Mouse (Mus musculus) heart, embryonic 12.5 days (tissue): ENCODE data around the gene Xrn1. TPM values are rescaled to one million over a fixed set of nuclear protein-coding genes. Genes with fewer than 3 reads are reported as not detected.
"Not testable (repeated sequence)": the region's sequence is repeated elsewhere in the genome, so short reads cannot be mapped to it uniquely, and the experiment has no call there.

Experiments
- ATAC-seq: fragments of 200-750 bp; cut with Nextera tagmentation; 2 replicates; pipeline ENCODE4 v1.8.0; 2017; ENCODE audit warnings: moderate TSS enrichment, moderate library complexity; ENCODE audit not compliant: insufficient number of reproducible peaks, low FRiP score
- H3K27ac ChIP-seq: fragments of 300-500 bp; sonication (generic); 2 replicates; pipeline ENCODE4 v1.5.1; 2016; ENCODE audit warnings: mild to moderate bottlenecking, moderate library complexity; ENCODE audit not compliant: poor library complexity, severe bottlenecking
- H3K27me3 ChIP-seq: fragments of 300-500 bp; sonication (generic); replicated peaks from 2 replicates; pipeline ENCODE4 v1.6.1; 2016; ENCODE audit warnings: mild to moderate bottlenecking, moderate library complexity
- H3K36me3 ChIP-seq: fragments of 300-500 bp; sonication (generic); 2 replicates; pipeline ENCODE4 v1.6.1; 2016; ENCODE audit warnings: mild to moderate bottlenecking, moderate library complexity
- H3K4me1 ChIP-seq: fragments of 300-500 bp; sonication (generic); replicated peaks from 2 replicates; pipeline ENCODE4 v1.6.1; 2016; ENCODE audit warnings: mild to moderate bottlenecking
- H3K4me2 ChIP-seq: fragments of 300-500 bp; sonication (generic); 2 replicates; pipeline ENCODE4 v1.6.1; 2016; ENCODE audit warnings: mild to moderate bottlenecking, moderate library complexity
- H3K4me3 ChIP-seq: fragments of 300-500 bp; sonication (generic); 2 replicates; pipeline ENCODE4 v1.5.1; 2016; ENCODE audit warnings: mild to moderate bottlenecking
- H3K9ac ChIP-seq: fragments of 300-500 bp; sonication (generic); 2 replicates; pipeline ENCODE4 v1.6.1; 2016; ENCODE audit warnings: mild to moderate bottlenecking, moderate library complexity
- H3K9me3 ChIP-seq: fragments of 300-500 bp; sonication (generic); replicated peaks from 2 replicates; pipeline ENCODE4 v1.6.1; 2016; ENCODE audit warnings: mild to moderate bottlenecking, moderate library complexity
- WGBS: fragments of 180-500 bp; shearing (Covaris S2); methylation state at CpG from one replicate; pipeline ENCODE4 v1.1.7; 2016; 5-methylcytosine and 5-hydroxymethylcytosine counted together
- polyA plus RNA-seq: library from polyadenylated mRNA; unstranded; fragments of >200 nt; fragmentation: Nextera tagmentation; extraction: Ambion mirVana; gene quantifications from 2 replicates; pipeline ENCODE4 v1.2.1, GENCODE M21; 2016

The Xrn1 gene
- polyA plus RNA-seq, 1 experiment from 2014 or later, result 15.0 TPM

DNA sequence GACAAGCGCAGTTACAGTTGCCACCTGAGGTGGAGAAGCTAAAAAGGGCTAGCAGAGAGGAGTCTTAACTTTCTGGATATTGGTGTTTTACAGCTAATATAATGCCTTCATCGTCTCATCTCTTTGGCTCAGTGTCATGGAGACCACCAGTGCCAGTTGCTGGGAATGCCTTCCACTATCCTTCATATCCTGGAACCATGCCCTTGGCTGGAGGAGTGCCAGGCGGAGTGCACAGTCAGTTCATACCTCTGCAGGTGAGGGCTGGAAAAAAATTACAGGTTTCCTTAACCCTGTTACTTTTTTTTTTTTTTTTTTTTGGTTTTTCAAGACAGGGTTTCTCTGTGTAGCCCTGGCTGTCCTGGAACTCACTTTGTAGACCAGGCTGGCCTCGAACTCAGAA lies 96.9 kb downstream of the Xrn1 start:
- Histone ChIP-seq H3K27ac (no peak overlapping the region), H3K9me3 (no peaks in the 10 kb centered on the region), H3K9ac (no peak overlapping the region), H3K4me3 (no peak overlapping the region), H3K36me3 (peaks cover 79% of the 10 kb centered on the region), H3K27me3 (no peaks in the 10 kb centered on the region), H3K4me1 (no peaks in the 10 kb centered on the region), H3K4me2 (no peak overlapping the region)
- WGBS, result 92% methylated on average over 4 of the region's 4 CpGs
- no peak for ATAC-seq

DNA sequence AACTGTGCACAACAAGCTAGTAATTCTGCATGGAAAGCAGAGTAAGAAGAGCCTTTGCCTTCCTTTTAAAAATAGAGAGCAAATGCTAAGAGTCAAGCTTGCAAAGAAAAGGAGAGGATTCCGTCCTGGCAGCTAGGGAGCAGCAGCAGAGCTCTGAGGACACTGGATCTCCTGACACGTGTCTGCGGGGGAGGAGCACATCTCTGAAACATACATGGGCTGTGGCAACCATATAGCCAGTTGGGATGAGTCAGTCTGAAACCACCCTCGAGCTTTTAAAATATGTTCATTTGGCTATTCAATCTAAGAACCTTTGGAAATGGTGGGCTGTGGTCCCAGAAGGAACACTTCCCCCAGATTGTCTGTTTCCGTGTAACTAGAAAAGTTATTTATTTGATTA lies 100.3 kb downstream of the Xrn1 start:
- Histone ChIP-seq H3K9me3 (peaks cover 7% of the 10 kb centered on the region; the same call in 1 of the 2 replicates), H3K4me2 (no peak overlapping the region), H3K9ac (no peak overlapping the region), H3K4me3 (no peak overlapping the region), H3K27me3 (no peaks in the 10 kb centered on the region), H3K27ac (no peak overlapping the region), H3K4me1 (no peaks in the 10 kb centered on the region), H3K36me3 (peaks cover 76% of the 10 kb centered on the region)
- 84% methylated on average over 5 of the region's 5 CpGs for WGBS
- ATAC-seq, result no peak

DNA sequence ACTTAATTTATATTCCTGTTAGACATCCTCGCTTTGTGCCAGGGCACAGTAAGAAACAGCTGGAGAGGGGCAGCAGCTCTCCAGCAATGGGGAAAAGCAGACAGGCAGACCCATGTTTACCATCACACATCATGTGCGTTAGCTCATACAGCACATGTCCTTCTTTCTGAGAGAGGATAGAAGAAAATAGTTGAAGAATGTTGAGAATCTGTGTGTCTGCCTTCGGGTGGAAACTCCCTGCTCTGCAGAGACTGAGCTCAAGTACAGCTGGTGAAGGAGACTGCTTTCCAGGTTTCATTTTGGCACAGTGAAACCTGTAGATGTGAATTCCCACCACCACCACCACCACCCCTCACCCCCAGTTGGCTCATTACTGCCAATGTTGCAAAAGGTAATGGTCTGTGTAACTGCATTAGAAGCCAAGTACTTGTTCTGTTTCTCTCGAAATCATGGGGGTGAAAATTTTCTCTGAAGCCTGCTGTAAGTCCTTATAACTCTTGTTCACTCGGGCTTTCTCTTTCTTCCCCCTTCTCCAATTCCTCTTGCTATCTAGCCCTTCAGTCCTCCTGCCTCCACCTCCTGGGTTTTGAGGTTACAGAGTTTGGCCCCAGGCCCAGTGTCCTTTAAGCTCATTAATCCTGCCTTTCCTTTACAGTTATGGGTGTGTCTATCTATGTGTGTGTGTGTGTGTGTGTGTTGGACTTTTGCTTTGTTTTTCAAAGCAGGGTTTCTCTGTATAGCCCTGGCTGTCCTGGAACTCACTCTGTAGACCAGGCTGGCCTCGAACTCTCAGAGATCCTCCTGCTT lies 102.1 kb downstream of the Xrn1 start:
- ATAC-seq, result no peak
- Histone ChIP-seq H3K9ac (no peak overlapping the region), H3K4me2 (no peak overlapping the region), H3K36me3 (peaks cover 60% of the 10 kb centered on the region), H3K4me3 (no peak overlapping the region), H3K9me3 (peaks cover 7% of the 10 kb centered on the region; the same call in 1 of the 2 replicates), H3K4me1 (no peaks in the 10 kb centered on the region), H3K27me3 (no peaks in the 10 kb centered on the region), H3K27ac (no peak overlapping the region)
- 80% methylated on average over 6 of the region's 6 CpGs for WGBS

DNA sequence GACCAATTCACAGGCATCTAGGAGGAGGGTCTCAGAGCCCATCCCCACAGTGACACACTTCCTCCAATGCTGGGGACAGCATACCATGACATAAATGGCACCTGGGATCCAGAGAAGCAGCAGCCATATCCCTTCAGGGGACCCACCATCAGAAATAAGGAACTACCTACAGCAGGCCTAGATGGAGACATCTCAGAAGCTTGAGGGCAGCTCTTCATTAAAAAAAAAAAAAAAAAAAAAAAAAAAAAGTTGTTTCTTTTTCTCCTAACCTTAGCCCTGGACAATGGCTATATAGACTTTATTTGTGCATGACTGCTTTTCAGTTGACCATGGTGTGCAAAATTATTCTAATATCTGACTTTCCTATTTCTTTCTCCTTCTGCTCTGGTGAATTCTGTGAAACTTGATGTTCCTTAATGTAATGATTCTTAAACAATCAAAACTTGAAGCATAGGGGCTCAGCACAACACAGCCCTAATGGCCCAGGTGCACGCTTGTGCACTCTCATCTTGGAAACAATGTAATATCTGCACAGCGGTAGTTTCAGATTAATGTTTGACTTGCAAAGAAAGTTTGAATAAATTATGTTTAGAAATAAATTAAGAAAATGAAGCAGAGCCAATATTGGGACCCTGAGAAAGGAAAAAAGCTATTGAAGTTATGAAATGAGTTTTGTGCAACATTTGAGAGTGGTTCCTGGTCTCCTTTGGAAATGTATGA lies 108.7 kb downstream of the Xrn1 start:
- H3K4me3 ChIP-seq, result no peak overlapping the region
- no peaks in the 10 kb centered on the region for H3K27me3 ChIP-seq
- no peaks in the 10 kb centered on the region for H3K4me1 ChIP-seq
- WGBS, result 84% methylated on average over 2 of the region's 2 CpGs
- no peak for ATAC-seq
- peaks cover 10% of the 10 kb centered on the region for H3K36me3 ChIP-seq
- H3K4me2 ChIP-seq, result no peak overlapping the region
- H3K27ac ChIP-seq, result no peak overlapping the region
- H3K9ac ChIP-seq, result no peak overlapping the region
- peaks cover 4% of the 10 kb centered on the region; the same call in 1 of the 2 replicates for H3K9me3 ChIP-seq

DNA sequence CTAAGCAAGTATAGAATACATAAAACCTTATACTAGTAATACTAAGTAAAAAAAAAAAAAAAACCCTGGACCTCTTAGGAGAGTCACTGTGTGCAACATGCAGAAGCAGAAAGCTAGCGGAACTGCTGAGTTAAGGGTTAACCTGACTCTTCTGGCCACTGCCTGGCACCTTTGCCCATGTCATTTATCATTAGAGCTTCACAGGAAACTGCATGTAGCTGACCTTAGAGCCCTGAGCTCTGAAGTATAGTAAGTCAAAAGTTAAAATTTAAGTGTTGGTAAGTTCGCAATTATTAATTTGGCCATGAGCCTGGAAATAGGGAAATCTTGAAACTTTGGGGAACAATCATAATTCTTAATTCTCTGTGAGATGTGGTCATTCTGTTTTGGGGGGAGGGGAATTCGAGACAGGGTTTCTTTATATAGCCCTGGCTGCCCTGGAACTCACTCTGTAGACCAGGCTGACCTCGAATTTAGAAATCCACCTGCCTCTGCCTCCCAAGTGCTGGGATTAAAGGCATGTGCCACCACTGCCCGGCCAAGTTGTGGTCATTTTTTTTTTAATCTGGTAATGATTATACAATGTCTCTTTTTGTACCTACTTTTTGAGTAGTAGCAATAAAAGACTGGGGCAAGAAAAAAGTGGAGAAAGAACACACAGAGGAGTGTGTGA lies 109.4 kb downstream of the Xrn1 start:
- H3K9ac ChIP-seq, result no peak overlapping the region
- no peaks in the 10 kb centered on the region for H3K9me3 ChIP-seq
- H3K27me3 ChIP-seq, result no peaks in the 10 kb centered on the region
- no peak for ATAC-seq
- H3K4me3 ChIP-seq, result no peak overlapping the region
- H3K4me1 ChIP-seq, result no peaks in the 10 kb centered on the region
- no peak overlapping the region for H3K4me2 ChIP-seq
- no peak overlapping the region for H3K27ac ChIP-seq
- peaks cover 3% of the 10 kb centered on the region for H3K36me3 ChIP-seq
- 73% methylated on average over 5 of the region's 5 CpGs for WGBS

DNA sequence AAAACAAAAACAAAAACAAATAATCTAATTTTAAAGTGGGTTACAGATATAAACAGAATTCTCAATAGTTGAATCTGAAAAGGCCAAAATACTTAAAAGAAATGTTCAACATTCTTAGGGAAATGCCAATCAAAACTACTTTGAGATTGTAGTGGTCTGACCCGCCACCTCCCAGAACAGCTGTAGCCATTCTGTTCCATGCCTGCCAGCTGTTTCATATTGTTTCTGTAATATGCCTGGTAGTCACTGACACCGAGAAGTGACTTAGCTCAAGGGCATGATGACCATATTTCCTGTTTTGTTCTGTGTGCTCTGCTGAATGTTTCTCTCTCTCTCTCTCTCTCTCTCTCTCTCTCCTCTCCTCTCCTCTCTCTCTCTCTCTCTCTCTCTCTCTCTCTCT lies 112.9 kb downstream of the Xrn1 start:
- 64% methylated on average over 2 of the region's 2 CpGs for WGBS
- no peaks in the 10 kb centered on the region for H3K27me3 ChIP-seq
- no peak overlapping the region for H3K9ac ChIP-seq
- ATAC-seq, result no peak
- H3K36me3 ChIP-seq, result no peaks in the 10 kb centered on the region
- no peak overlapping the region for H3K4me3 ChIP-seq
- no peak overlapping the region for H3K27ac ChIP-seq
- no peak overlapping the region for H3K4me2 ChIP-seq
- H3K9me3 ChIP-seq, result no peaks in the 10 kb centered on the region
- H3K4me1 ChIP-seq, result no peaks in the 10 kb centered on the region

DNA sequence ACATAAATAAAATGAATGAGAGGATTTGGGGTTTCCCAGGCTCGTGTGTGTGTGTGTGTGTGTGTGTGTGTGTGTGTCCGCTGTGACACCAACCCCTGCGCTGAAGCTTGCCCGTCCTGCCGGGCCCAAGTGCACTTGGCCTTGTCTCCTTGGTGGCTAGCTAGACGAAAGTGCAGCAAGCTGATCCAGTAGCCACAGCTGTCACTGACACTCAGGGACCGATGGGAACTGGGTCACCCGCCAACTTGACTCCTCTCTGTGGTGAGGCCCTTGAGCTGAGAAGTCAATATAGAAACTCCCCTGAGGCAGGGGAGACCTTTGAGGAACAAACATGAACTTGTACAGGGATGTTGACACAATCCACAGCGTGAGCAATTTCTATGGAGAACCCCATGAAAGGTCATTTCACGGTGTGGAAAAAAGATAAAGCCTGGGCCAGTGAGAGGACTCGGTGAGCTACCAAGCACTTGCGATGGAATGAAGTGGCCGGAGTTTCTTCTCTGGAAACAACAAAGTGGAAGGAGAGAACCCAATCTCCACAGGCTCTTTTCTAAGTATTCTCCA lies 124.3 kb downstream of the Xrn1 start:
- H3K4me3 ChIP-seq, result no peak overlapping the region
- H3K9me3 ChIP-seq, result 0 out of 2 replicates have a peak, but pooled peaks cover 3% of the 10 kb centered on the region
- H3K36me3 ChIP-seq, result no peaks in the 10 kb centered on the region
- no peak for ATAC-seq
- no peaks in the 10 kb centered on the region for H3K27me3 ChIP-seq
- no peak overlapping the region for H3K27ac ChIP-seq
- H3K4me2 ChIP-seq, result no peak overlapping the region
- H3K9ac ChIP-seq, result no peak overlapping the region
- 83% methylated on average over 13 of the region's 13 CpGs for WGBS
- no peaks in the 10 kb centered on the region for H3K4me1 ChIP-seq

DNA sequence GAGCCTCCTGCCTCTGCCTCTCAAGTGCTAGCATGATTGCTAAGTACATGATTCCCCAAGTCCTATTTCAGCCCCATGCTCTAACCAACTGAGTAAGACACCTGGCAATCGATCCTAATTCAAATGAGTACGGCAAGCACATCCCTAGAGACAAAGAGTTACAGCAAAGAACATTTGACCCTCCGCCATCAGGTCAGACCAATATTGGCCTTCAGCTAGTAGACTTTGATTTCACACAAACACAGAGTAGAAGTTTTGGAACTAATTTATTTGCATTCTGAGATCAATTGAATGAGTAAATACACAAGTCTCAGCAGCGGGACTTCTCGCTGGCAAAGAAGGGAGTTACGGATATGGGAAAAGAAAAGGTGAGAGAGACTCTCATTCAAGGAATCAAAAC lies 130.7 kb downstream of the Xrn1 start:
- Histone ChIP-seq H3K4me2 (no peak overlapping the region), H3K9me3 (no peaks in the 10 kb centered on the region), H3K36me3 (no peaks in the 10 kb centered on the region), H3K4me3 (no peak overlapping the region), H3K9ac (no peak overlapping the region), H3K4me1 (no peaks in the 10 kb centered on the region), H3K27ac (no peak overlapping the region), H3K27me3 (no peaks in the 10 kb centered on the region)
- ATAC-seq, result no peak
- WGBS, result 87% methylated on average over 6 of the region's 6 CpGs

DNA sequence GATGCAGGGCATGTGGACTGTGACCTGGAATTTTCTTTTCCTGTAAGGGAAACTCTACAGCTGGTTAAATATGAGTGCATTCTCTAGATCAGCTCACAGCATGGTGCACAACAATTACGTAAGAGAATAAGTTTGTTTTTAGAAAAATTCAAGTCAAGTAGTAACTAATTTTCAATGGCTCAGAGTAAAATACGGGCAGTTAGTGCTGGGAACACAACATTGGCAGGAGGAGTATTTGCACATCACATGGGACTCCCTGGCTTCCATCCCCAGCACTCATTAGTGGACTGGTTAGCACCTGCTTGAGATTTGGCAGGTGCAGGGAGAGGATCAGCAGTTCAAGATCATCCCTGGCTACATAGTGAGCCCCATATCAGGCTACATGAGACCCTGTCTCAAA lies 133.1 kb downstream of the Xrn1 start:
- H3K9ac ChIP-seq, result no peak overlapping the region
- H3K27me3 ChIP-seq, result no peaks in the 10 kb centered on the region
- H3K36me3 ChIP-seq, result no peaks in the 10 kb centered on the region
- peaks cover 5% of the 10 kb centered on the region; the same call in 1 of the 2 replicates for H3K9me3 ChIP-seq
- H3K4me3 ChIP-seq, result no peak overlapping the region
- WGBS, result 81% methylated on average over 2 of the region's 2 CpGs
- no peak overlapping the region for H3K27ac ChIP-seq
- no peak overlapping the region for H3K4me2 ChIP-seq
- no peaks in the 10 kb centered on the region for H3K4me1 ChIP-seq
- ATAC-seq, result no peak

DNA sequence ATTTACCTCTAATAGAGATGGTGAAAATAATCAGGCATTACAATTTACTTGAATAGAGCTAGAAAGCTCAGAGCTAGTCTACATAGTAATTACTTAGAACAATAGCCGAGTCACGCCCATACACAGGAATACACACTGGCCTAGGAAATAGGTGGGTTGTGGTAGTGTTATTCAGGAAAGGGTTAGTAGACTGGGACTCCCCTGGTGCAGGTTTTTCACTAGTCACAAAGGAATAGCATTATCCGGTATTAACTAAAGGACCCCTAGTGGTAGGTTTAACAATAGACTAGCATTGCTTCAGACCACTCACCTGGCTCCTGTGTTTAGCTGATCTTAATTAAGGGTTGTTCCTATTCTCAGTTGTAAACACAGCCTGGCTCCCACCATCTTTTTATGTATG lies 133.9 kb downstream of the Xrn1 start:
- not testable (repeated sequence) for H3K9ac ChIP-seq, H3K4me1 ChIP-seq, H3K27me3 ChIP-seq, H3K9me3 ChIP-seq, H3K4me3 ChIP-seq, H3K4me2 ChIP-seq, H3K27ac ChIP-seq, H3K36me3 ChIP-seq, ATAC-seq
- 83% methylated on average over 3 of the region's 3 CpGs for WGBS

DNA sequence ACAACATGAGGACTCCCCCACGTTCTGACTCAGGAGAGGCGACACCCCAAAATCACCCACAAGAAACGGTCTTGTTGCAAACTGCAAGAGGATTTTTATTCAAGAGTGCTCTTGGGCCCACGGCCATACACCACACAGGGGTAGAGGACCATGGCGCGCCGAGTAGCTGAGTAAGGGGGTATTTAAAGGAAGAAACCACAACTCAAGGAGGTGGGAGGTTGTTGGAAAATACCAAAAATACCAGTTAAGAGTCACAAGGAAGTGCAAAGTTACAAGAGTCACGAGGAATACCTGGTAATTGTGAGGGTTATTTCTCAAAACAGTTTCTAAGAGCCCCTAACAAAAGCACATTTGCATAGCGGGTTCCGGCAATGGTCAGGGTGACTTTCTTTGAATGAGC lies 138.1 kb downstream of the Xrn1 start:
- H3K27me3 ChIP-seq, H3K4me3 ChIP-seq, H3K4me2 ChIP-seq, H3K27ac ChIP-seq, ATAC-seq, H3K9ac ChIP-seq, H3K4me1 ChIP-seq, H3K36me3 ChIP-seq: not testable (repeated sequence)
- H3K9me3 ChIP-seq, result peaks cover 25% of the 10 kb centered on the region
- 85% methylated on average over 10 of the region's 10 CpGs for whole genome bisulfite sequencing
